Mouse (Mus musculus) 3T3-L1 (cell line): ENCODE results near the gene Olfr1170.

Experiments used
- DNase-seq: peaks from one replicate; pipeline ENCODE4 v3.0.0-alpha.2; 2015; ENCODE audit warnings: low read depth, low spot score

Gene Olfr1170

GRCm38 (mm10) chr2:88228234-88228633 is at the start of gene Olfr1170:
Gene Olfr1170, minus strand, starts transcription at chr2:88228334.
- DNase-seq = no peak

DNA sequence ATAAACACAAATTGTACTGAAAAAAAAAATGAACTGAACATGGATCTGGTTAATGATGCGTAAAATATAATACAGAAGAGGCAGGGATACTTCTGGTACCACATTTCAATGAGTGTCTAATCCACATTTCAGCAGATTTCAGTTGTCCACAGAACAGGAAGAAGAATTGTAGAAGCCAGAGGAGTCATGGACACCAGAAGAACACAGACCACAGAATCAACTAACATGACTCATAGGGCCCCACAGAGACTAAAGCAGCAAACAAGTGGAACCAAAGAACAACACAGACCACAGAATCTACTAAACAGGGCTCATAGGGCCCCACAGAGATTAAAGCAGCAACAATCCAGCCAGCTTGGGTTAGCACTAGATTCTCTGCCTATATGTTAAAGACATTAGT is 7.3 kb downstream of the Olfr1170 start:
- DNase-seq = no peak

GRCm38 (mm10) chr2:88181580-88181979 is 46.6 kb downstream of the Olfr1170 start, which contains the start of gene Olfr1168:
Gene Olfr1168, plus strand, starts transcription at chr2:88181880.
- DNase-seq = no peak
